Mouse (Mus musculus) gastrocnemius, postnatal 4 days (tissue): ENCODE results near the gene Svip. TPM values are rescaled to one million over a fixed set of nuclear protein-coding genes. Genes with fewer than 3 reads are reported as not detected.

ENCODE experiments used
- DNase-seq, 2 experiments: peaks; one replicate each; pipeline ENCODE4 v3.0.0; 2021 to 2022; ENCODE audit warnings: low spot score in 2 of 2, mixed read lengths in 2 of 2
- total RNA-seq, 2 experiments: library from RNA; stranded (reverse); gene quantifications; 2 replicates each; pipeline ENCODE4 v1.2.3; 2021

Svip gene
- total RNA-seq, 2 experiments from 2014 or later: 2.7 to 2.8 TPM

DNA sequence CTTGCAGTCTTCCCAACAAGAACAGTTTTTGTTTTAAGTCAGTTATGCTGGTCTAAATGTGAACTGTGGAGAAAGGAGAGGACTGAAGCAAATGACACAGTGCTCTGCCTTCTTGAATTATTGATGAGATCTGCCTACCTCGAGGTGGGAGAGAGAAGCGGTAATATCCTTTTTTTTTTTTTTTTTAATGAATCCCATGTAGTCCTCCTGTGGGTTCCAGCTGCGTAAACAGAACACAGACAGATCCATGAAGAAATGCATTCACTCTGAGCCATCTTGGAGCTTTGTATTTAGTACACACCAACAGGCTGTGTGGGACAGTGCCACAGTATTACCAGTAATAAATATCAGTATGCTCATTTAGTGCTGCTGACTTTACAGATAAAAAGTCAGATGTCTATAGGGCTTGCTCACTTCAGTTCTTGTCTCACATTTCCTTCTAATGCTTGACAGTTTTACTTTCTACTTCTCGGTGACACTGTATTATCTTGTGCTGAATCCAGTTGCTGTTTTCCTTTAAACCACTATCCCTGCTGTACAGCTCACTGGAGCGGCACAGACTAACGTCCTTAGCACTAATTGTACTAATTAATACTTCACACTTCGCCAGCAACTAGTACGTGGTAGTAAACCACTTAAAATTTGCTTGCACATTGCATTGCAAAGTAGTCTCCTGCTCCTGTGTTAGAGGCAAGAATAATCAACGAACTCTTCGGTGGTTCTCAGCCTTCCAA, 43.4 kb downstream of the Svip start:
- DNase-seq: no peak

DNA sequence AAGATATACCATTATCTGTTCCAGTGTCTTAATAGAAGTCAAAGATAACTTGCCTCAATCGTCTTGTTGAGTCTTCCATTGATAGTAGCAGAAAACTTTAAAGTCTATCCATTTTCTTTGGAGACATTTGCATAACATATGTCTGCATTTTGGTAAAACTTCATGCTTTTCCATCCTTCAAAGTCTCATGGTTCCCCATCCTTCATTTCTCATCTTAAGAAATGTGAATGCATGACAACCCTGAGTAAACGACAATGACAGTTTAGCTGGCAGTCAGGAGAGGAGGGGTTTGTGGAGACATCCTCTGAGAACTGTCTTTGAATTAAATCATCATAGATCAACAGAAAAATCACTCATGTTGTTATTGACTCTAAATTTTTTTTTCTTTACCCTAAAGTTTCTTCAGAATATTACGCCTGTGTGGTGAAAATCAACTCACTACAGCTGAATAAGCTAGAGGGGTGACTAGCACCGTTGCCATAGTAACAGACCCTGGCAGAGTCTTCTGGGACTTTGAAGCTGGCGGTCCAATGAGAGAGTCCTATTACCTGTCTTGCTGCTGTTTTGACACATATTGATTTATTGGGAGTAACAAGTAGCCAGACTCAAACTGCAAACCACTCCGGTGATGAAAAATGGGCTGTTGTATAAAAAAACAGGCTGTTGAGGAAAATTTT, 45.0 kb downstream of the Svip start:
- DNase-seq: no peak

DNA sequence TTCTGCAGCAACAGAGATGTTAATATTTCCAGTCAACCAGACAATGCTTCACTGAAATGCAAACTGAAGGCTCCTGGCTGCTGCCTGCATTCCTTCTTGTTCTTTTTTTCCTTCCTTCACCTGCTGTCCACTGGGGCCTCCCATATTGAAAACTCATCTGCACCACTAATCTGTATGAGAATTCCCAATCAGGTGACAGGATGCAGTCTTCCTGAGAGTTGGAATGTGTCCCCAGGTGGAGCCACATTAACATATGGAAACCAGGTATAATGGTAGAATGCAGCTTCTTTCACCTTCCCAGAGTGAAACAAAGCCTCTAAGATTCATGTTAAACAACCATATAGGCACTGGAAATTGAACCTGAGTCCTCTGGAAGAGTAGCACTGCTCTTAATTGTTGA, 48.1 kb downstream of the Svip start:
- no peak for DNase-seq

GRCm38 (mm10) chr7:51955424-51956041, 50.3 kb downstream of the Svip start:
- no peak for DNase-seq

Other genes starting within 250 kb of the Svip start
- 10 to 100 TPM; 17.6 to 25.9 TPM for gene Gas2, start 144.0 kb downstream of the Svip start, total RNA-seq
- gene Fancf, start 143.8 kb downstream of the Svip start, total RNA-seq: 1 to 10 TPM; 4.4 to 5.5 TPM
- not detected for gene 1700015G11Rik, start 9.7 kb upstream of the Svip start, total RNA-seq